Mouse (Mus musculus) olfactory bulb, adult 2 months (tissue): Measurements from ENCODE around the gene Khnyn.

Experiments used
- CTCF ChIP-seq: fragments of 200-500 bp; IDR thresholded peaks from 2 replicates; pipeline ENCODE4 v1.5.1; 2012; ENCODE audit warnings: low read depth, mild to moderate bottlenecking, low read length, moderate library complexity; ENCODE audit not compliant: insufficient read depth
- POLR2A ChIP-seq: fragments of 200-500 bp; IDR thresholded peaks from 2 replicates; pipeline ENCODE4 v1.6.1; 2012; ENCODE audit warnings: mild to moderate bottlenecking, low read depth, low read length, moderate library complexity; ENCODE audit not compliant: insufficient read depth

- TF ChIP-seq CTCF = no peak
- no peak for TF ChIP-seq POLR2A
These were observed 11.5 kb upstream of the Khnyn start for GRCm38 (mm10) chr14:55873242-55873713.
